Mouse (Mus musculus): ENCODE measurements around the gene Gm8369. TPM values are rescaled to one million over a fixed set of nuclear protein-coding genes. Genes with fewer than 3 reads are reported as not detected.
"Not testable (repeated sequence)": the region's sequence is repeated elsewhere in the genome, so short reads cannot be mapped to it uniquely, and the experiment has no call there.

Gene Gm8369
- 3.3 and 3.7 TPM in 2 replicates for polyA plus RNA-seq (2012; rRNA removed)

DNA sequence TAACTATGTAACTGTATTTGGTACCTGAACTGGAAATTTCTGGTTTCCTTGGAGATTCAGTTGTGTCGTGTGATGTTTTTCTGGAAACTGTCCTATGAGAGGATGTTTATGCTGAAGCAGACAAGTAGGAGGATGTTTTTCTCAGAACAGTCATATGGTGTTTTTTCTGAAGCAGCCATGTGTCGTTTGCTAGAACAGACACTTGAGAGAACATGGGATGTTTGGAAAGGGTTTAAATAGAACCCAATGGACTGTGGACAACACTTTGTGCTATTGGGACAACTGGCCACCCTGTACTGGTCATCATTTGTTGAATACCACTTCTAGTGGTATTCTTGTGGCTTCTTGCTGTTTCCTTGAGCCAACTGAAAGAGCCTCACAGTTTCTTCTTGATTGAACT lies at the start of gene Gm8369:
Gene Gm8369, plus strand, starts transcription at position 193 of the 400 bp plus-strand sequence.
- DNase-seq (ENCODE audit: low read depth, low spot score) = no peak
- WGBS = 66% methylated on average over 2 of the region's 2 CpGs

DNA sequence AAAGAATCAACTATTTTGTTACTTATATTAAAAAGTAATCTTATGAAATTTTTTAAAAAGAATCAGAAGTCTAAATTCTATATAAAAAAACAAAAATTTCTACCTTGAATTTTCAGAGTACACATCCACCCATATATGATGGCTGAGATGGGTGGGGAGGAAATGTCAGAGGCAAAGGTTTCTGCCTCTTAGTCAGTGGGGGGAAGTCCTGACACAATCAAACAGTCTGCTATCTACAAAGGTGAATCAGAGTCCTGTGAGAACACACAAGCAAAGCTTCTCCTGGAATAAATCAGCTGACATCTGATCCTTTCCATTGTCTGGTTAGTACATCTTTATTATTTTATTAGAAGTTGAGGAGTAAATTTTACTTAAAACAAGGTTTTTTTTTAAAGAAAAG lies 42.4 kb upstream of the Gm8369 start, which contains the start of gene Ms4a4b:
Gene Ms4a4b, plus strand, starts transcription at position 216 of the 400 bp plus-strand sequence.
- no peak for DNase-seq (ENCODE audit: low read depth, low spot score)

- WGBS = 76% methylated on average over 5 of the region's 5 CpGs
- no peak for DNase-seq (ENCODE audit: low read depth, low spot score)
Measured at GRCm38 (mm10) chr19:11443964-11444363, 41.8 kb upstream of the Gm8369 start.

DNA sequence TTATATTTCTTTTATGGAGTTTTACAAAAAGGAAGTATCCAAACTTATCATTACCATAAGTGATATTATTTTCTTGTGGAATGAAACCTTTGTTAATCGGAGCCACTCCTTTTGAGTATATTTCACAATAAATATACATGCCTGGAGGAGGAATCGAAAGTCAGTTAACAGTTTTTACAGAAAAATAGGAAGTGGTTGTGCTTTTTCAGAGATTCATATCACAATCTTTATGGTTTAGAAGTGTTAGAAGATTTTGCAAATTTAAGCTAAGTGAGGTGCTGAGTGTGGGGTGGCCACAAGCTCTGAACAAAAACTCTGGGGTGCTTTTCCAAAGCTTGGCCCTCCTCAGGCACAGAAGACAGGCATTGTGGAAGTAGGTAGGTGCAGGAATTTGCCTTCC lies 38.5 kb upstream of the Gm8369 start:
- WGBS = 84% methylated on average over 2 of the region's 2 CpGs
- DNase-seq (ENCODE audit: low read depth, low spot score) = no peak

- 41% methylated on average over 4 of the region's 4 CpGs for WGBS
- DNase-seq (ENCODE audit: low read depth, low spot score) = not testable (repeated sequence)
Measured at GRCm38 (mm10) chr19:11459041-11459440, 26.7 kb upstream of the Gm8369 start.

- not testable (repeated sequence) for DNase-seq (ENCODE audit: low read depth, low spot score)
- WGBS = 30% methylated on average over 1 of the region's 1 CpGs
Measured at GRCm38 (mm10) chr19:11464795-11465194, 20.9 kb upstream of the Gm8369 start.

DNA sequence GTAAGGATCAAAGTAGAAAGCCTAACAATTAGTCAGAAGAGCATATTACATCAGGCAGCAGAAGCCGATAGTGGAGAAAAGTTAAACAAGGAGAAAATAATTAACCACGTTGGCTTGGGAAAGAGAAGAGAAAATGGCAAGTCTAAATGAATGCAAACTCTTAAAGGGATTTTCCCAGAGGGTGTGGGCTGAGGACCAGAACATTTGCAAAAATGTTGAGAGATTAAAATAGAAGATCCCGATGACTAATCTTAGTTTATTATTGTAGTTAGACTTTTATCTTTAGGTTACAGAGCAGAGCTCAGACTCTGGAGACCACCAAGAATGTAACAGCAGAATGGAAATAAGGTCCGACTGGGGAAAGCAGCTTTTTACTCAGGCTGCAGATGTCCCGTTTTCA lies 19.3 kb upstream of the Gm8369 start:
- DNase-seq (ENCODE audit: low read depth, low spot score) = no peak
- WGBS = 28% methylated on average over 5 of the region's 5 CpGs

DNA sequence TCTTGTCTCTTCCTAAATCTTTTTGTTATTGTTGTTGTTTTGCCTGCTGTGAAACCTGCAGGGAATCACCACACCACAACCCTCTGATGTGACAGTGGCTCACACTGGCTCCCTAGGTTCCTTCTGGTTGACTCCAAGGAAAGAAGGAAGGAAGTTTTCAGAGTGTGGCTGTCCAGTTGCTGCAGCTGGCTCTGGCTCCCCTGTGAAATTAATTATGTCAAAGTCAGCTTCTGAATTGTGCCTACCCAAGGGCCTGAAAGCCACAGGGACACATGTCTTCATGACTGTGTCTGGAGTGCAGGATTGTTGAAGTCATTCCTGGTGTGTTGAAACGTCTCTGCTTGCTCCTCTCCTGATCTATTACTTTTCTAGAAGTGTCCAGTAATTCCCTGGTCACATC lies 17.4 kb upstream of the Gm8369 start:
- 74% methylated on average over 1 of the region's 1 CpGs for WGBS
- not testable (repeated sequence) for DNase-seq (ENCODE audit: low read depth, low spot score)

- DNase-seq (ENCODE audit: low read depth, low spot score) = not testable (repeated sequence)
- 82% methylated on average over 4 of the region's 4 CpGs for WGBS
Measured at GRCm38 (mm10) chr19:11469215-11469614, 16.5 kb upstream of the Gm8369 start, which contains the start of gene Ms4a6c. Gene Ms4a6c, plus strand, starts transcription at chr19:11469366.

DNA sequence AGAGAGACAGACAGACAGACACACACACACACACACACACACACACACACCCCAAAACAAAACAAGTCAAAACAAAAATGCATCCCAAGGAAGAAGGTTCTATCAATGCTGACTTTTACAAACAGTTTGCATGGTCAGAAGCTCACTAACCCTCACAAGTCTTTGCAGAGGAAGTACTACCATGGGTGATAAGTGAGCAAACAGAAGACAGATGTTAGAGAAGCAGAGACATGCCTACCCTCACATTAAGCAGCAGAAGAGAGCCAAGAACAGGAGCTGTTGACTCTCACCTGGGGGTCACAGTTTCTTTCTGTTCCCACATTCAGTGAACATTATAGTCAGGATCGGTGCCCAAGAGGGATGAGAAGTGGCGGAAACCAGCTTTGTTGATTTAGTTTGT lies 6.0 kb upstream of the Gm8369 start:
- WGBS = 80% methylated on average over 2 of the region's 2 CpGs
- no peak for DNase-seq (ENCODE audit: low read depth, low spot score)

DNA sequence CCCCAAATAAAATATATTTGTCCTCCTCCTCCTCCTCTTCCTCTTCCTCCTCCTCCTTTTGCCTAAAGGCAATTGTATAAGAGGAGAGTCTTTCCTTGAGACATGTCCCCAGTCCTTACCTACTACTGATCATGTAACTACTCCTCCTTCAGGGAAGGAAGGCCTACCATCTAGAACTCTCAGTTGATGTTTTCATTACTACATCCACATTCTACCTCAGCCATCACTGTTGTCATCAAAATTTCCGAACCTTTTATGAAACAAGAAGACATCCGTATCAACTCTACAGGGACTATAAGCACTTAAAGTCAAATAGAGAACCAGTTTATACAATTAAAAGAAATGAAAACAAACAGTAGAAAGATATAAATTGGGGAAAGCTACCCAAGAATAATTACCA lies 3.1 kb upstream of the Gm8369 start:
- no peak for DNase-seq (ENCODE audit: low read depth, low spot score)
- WGBS = 85% methylated on average over 2 of the region's 2 CpGs

DNA sequence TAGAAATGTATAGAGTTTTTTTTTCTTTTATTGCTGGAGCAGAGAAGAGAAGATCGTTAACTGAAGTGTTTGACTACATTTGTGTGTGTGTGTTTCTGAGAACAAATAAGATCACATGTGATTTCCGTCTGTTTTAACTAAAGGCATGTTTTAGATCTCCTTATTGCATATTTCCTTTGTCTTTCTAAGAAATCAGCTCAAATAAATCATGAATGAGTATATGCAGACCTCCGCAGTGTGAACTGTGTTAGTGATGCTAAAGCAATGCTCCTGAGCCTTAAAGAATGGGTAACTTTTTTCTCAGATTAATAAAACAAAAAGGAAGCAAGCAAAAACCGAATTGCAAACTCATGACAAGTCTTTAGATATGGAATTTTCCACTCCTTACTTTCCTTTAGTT lies 1.8 kb upstream of the Gm8369 start:
- DNase-seq (ENCODE audit: low read depth, low spot score) = no peak
- WGBS = 59% methylated on average over 4 of the region's 4 CpGs

DNA sequence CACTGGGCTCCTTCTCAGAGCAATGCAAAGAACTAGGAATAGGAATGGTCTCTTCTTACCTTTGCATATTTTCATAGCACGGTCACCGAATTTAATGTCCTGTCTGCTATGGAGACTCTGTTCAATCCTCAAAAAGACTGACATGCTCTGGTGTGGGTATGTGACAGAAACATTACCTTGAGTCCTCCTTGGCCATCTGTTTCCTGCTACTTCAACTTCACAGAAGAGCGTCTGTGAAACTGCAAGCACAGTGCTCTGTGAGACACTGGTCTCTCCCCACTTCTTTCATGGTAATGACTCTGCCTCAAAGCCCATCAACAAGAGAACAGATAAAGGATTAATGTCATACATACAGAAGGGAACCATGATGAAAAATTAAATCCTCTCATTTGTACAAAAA lies 1.4 kb upstream of the Gm8369 start:
- 66% methylated on average over 3 of the region's 3 CpGs for WGBS
- no peak for DNase-seq (ENCODE audit: low read depth, low spot score)

DNA sequence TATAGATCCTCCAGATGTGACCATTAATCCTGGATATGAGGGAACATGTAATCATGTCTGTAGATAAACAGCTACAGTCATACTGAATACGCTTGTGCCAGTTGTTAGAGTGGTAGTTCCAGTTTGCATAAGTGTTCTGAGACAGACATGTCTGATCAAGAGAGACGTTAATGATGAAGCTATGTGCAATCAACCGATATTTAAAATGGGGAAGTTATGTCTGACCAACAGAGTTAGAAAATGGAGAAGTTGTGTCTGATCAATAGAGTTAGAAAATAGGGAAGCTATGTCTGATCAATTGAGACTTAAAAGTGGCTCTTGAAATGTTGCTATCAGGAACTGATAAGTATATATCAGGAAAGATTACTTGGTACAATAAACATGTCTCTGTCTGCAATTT lies 472 bp upstream of the Gm8369 start:
- 82% methylated on average over 3 of the region's 3 CpGs for WGBS

GRCm38 (mm10) chr19:11486599-11486998 lies 861 bp downstream of the Gm8369 start:
- no peak for DNase-seq (ENCODE audit: low read depth, low spot score)
- 88% methylated on average over 1 of the region's 1 CpGs for WGBS

More for the DNA sequence above, 472 bp upstream of the Gm8369 start:
- DNase-seq (ENCODE audit: low read depth, low spot score) = no peak

GRCm38 (mm10) chr19:11491406-11492189 lies 5.9 kb downstream of the Gm8369 start:
- whole genome bisulfite sequencing = 68% methylated on average over 4 of the region's 4 CpGs
- DNase-seq (ENCODE audit: low read depth, low spot score) = no peak

DNA sequence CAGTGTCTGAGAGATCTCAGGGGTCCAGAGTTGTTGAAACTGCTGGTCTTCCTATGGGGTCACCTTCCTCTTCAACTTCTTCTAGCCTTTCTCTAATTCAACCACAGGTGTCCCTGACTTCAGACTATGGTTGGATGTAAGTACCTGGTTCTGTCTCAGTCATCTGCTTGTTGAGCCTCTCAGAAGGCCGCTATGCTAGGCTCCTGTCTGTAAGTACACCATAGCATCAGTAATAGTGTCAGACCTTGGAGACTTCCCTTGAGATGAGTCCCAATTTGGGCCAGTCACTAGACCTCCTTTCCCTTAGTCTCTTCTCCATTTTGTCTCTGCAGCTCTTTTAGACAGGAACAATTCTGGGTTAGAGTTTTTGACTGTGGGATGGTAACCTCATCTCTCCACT lies 6.9 kb downstream of the Gm8369 start:
- WGBS = 81% methylated on average over 1 of the region's 1 CpGs
- no peak for DNase-seq (ENCODE audit: low read depth, low spot score)

GRCm38 (mm10) chr19:11494519-11494918 lies 8.8 kb downstream of the Gm8369 start:
- DNase-seq (ENCODE audit: low read depth, low spot score) = no peak
- WGBS = 75% methylated on average over 3 of the region's 3 CpGs

GRCm38 (mm10) chr19:11496361-11496760 lies 10.6 kb downstream of the Gm8369 start:
- no peak for DNase-seq (ENCODE audit: low read depth, low spot score)
- WGBS = 75% methylated on average over 6 of the region's 6 CpGs

DNA sequence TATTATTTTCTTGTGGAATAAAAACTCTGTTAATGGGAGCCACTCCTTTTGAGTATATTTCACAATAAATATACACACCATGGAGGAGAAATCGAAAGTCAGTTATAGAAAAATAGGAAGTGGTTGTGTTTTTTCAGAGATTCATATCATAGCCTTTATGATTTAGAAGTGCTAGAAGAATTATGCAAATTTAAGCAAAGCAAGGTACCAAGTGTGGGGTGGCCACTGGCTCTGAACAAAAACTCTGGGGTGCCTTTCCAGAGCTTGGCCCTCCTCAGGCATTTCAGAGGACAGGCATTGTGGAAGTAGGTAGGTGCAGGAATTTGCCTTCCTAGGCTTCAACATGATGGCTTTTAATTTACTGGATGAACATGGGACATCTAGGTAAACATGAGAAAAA lies 11.6 kb downstream of the Gm8369 start:
- 66% methylated on average over 1 of the region's 1 CpGs for WGBS

DNA sequence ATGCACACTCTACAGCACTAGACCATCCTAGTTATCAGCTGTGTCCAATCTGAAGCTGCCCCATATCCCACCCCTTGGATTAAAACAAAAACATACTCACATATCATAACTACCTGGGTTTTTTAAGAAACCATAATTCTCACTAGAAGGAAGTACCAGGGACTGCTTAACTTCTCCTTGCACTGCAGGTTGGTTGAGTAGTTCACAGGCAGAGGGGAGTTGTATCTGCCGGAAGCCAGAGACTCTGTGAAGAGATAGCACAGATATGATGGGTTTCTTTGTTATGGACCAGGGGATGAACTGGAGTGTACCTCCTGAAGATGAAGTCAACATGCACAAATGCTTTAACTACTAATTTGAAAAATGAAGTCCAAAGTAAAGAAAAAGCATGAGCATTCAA lies 15.1 kb downstream of the Gm8369 start:
- DNase-seq (ENCODE audit: low read depth, low spot score) = no peak
- 86% methylated on average over 1 of the region's 1 CpGs for WGBS

More for the DNA sequence above, 11.6 kb downstream of the Gm8369 start:
- DNase-seq (ENCODE audit: low read depth, low spot score) = not testable (repeated sequence)

Measured in large intestine, adult 2 months (tissue).